Mouse (Mus musculus): ENCODE measurements around the gene Zc3hav1l.

Zc3hav1l gene

DNA sequence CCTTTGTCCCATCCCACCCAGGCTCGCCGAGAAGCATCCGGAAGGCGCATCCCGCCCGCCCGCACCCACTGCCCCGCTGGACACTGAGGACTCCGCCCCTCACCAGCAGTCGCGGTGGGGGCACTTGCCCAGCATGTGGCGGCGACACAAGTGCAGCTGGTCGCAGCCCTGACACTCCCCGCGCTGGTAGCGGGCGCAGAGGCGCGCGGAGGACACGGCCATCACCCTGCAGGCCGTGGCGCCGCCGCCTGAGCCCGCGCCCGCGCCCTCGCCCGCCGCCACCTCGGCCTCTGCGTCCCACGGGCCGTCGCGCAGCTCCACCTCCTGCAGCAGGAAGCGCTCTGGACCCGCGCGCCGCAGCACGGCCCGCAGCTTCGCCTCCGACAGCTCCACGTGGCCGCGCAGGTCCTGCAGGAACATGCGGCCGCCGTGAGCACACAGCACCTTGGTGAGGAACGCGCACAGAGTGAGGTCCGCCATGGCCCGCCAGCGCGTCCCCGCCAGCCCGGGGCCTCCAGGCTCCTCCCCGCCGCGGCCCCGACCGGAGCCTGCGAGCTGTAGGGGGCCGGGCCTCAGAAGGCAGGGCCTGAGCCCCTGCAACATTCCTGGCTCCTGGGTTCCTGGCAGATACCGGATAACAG lies at the start of gene Zc3hav1l:
Gene Zc3hav1l (minus strand): TSS at position 499 of the 641 bp plus-strand sequence.
- peak; percentile 56 to 60 for DNase-seq

DNA sequence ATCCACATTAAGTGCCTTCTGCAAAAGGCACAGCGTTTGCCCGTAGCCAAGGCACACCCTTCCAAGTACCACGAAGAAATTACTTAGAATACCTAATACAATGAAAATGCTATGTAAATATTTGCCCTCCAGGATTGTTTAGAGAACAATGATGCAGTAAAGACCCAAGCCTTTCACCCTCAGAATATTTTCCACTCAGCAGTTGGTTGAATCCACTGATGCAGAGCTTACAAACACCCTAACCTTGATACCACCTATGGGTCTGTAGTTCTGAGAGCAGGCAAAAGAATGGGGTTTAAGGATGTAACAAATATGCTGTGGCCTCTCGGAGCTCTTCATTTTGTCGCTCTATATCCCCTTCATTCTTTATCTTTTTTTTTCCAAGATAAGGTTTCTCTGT lies 48.8 kb upstream of the Zc3hav1l start:
- no peak for DNase-seq

DNA sequence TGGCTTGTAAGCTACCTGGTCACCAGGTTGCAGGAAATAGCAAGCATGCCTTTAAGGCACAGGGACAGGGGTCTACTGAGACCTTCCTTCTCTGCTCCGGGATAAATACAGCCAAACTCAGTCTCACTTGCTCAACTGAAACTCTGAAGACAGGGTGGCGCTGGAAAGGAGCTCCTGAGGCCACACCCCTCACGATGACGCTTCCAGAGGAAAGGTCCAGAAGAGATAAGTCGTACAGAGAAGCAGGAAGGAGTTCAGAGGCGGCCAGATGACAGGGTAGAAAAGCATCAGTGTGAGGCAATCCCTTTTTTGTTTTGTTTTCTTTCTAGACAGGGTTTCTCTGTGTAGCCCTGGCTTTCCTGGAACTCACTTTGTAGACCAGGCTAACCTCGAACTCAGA lies 46.7 kb upstream of the Zc3hav1l start:
- peak; percentile 84 to 89 for DNase-seq

DNA sequence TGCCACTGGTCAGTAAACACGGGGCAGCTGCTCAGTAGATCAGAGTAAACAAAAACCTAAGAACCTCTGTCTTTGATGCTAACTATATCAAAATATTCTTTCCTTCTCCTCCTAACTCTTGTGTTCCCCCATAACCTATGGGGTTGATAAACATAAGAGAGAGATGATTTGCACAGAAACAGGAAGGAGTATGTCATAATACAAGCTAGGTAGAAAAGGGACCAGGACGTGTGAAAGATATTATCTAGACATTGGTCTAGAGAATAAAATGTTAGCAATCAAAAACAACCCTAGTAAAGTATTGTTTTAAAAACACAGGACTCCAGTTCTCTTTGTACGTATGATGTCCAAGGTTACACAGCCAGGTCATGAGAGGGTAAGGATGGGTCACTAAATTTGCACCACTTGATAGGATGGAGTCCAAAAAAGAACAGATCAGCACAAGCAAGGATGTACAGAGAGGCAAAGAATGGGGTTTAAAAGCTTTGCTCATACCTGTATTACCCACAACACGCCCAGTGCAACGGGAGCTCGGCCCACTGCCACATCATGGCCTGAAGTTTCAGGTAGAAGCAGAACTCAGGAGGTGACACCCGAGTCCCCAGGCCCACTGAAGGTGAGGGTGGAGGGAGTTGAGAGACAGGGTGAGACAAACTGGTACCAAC lies 45.1 kb upstream of the Zc3hav1l start:
- no peak for DNase-seq

DNA sequence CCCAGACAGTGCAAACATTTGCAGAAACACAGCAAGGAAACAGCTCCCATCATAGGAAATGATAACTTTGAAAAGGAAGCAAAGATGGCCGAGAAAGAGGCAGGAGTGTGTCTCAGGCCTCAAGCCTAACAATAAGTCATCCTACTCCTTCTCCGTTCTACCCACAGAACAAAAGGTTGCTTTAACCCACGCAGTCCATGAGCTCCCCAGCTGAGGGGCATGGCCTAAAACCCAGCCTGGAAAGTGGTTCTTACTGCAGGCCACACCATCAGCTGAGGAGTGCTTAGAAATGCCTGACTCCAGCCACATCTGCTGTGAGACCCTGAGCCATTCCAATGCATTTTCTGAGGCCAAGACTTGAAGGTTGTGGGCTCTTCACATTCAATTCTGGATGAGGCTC lies 44.5 kb upstream of the Zc3hav1l start:
- no peak for DNase-seq

DNA sequence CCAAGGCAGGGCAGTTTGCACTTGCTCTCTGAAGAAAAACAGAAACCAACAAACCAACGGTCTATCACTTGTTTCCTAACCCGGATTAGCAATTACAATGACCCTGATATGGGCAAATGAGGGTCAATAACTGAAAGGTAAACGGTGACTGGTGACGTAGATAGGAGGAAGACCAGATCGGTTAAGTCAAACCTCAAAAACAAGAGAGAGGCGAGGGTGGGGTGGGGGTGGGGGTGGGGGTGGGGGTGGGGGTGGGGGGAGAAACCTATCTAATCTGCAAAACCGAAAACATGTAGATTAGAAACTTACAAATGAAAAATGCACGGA lies 43.6 kb upstream of the Zc3hav1l start:
- DNase-seq: no peak

DNA sequence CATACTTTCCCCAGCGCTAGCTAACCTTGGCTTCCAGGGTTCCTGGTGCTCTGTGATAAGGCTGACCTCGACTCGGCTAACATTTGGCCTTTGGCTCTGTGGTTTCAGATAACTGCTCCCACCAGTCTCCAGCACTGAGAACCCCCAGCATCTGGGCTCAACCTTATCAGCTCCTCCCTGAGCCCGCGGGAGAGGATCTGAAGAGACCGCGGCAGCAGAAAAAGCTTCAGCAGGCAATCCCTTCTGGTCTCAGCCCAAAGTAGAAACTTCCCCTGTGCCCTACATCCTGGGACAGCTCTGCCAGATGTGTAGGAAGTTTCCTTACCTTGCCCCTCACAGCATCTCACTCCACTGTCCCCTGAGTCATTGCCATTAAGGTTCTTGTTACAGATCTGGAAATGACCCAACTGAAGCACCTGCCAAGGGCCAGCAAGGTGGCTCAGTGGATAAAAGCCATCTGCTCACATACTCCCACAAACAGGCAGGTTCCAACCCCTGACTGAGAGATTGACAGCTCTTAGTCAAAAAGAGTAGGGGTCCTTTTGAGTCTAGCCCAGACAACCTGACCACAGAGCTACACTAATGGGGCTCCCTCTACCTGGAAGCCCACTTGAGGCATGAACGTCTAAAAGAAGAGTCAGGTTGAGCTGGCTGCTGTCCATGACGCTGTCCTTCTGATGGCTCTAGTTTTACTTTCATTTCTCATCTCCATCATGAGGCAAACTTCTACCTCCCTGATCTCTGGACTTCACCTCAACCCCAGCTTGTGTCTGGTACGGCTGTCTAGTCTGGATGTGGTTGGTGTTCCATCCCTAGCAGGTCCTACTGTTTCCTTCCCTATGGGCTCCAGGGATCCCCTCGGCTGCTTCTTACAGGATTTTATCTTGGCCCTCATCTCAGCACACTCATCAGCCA lies 42.9 kb upstream of the Zc3hav1l start:
- no peak for DNase-seq

DNA sequence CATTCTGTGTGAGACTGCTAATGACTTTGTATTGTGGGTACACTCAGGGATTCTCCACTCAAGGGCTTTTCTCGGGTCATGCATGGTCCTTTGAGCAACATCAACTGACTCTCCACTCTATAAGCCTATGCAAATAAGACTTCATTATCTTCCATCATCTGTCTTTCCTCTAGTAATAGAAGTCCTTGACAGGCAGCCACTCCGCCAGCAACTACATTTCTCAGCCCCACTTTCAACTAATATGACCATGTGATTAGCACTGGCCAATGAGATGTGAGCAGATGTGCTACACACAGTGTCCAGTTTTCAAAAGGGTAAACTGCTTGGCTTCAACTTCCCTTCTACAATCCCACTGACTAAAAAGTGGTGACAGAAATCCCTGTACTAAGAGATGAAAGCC lies 40.0 kb upstream of the Zc3hav1l start:
- no peak for DNase-seq

DNA sequence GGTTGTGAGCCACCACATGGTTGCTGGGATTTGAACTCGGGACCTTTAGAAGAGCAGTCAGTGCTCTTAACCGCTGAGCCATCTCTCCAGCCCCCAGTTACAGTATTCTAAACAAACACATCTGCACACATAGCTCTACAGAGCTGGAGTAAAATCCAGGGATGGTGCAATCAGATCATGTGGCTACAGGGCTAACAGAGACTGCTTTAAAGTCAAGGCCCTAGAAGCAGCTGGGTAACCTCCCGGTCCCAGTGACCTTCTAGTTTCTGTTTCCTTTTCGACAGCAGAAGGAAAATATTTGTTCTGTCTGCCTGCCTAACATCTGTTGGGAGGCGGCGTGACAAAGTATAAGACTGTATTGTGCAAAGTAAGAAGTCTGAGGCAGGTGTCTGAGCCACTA lies 38.9 kb upstream of the Zc3hav1l start:
- peak; percentile 34 to 51 for DNase-seq

DNA sequence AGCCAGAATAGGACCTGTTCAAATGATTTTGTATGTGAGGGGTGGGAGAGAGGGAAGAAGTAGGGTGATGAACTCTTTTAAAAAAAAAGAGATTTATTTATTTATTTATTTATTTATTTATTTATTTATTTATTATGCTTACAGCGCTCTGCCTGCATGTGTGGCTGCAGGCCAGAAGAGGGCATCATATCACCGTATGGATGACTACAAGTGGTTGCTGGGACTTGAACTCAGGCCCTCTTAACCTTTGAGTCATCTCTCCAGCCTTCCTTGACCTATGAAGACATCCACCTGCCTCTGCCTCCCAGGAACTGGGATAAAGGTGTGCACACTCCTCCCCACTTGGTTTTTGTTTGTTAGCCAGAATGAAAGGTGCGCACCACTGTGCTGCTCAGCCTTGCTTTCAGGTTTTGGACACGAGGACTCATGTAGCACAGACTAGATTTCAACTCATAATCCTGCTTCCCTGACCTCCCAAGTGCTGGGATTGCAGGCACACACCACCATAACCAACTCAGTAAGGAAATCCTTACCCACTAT lies 38.2 kb upstream of the Zc3hav1l start:
- DNase-seq: no peak

DNA sequence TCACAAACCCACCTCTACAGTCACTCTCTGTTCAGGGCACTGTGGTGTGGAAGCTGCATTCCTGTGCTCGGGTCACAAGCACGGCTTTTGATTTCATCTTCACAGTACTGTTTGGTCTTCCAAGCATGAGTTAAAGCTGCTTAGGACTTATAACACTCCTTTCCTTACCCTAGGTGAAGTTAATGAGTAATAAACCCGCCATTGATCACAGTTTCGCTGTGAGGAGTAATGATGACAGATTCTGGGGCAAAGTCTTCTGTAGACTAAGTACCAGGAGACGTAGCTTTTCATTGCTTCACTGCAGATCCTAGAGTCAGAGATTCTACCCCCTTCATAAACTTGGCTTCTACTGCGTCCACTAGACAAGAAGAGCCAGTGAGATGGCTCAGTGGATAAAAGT lies 36.2 kb upstream of the Zc3hav1l start:
- no peak for DNase-seq

DNA sequence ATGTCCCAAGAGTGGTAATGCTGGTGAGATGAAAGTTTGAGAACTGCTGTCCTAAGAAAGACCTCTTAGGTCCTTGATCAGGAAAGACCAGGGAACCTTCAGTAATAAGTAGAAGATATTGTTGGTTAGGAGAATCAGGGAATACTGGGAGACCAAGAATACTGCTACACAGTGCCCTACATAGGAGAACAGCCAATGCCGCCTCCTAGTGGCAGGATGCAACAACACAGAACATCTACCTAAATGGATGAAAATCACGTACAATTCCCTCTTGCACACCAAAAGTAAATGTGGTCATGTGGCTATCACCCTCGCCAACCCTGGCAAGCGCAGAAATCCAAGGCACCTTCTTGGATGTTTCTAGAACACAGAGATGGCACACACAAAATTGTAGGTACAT lies 27.5 kb upstream of the Zc3hav1l start:
- no peak for DNase-seq

DNA sequence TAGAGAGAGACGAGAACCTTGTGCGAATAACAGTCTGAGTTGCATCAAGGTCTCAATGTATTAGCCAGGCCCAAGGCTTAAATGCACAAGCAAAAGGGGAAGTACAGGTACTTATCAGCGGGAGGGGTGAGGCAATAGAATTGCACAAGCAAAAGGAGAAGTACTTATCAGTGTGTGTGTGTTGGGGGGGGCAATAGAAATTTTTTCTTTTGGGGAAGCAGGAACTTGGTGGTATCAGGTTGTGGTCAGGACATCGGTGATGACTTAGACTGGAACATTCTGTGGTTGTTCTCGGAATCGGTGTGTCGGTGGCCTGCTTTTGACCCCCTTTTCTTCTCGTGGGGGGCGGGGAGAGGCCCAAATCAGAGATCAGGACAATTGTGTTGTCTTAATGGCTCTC lies 21.6 kb upstream of the Zc3hav1l start:
- no peak for DNase-seq

DNA sequence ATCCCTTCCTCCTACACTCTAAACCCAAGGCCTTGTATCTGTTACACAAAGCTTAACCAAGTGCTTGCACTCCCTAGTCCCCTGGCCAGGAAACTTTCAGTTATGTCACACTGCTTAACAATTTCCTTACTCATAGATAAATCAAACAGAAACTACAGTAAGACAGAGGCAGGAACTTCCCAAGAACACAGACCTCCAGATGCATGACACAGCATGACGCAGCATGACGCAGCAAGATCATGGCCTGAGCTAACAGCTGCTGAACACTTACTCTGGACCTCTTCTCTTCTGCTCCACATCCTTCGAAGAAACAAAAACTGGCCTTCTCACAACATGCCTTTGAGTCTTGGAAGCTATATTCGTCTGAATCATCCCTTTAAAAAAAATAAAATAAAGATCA lies 17.0 kb upstream of the Zc3hav1l start:
- no peak for DNase-seq

DNA sequence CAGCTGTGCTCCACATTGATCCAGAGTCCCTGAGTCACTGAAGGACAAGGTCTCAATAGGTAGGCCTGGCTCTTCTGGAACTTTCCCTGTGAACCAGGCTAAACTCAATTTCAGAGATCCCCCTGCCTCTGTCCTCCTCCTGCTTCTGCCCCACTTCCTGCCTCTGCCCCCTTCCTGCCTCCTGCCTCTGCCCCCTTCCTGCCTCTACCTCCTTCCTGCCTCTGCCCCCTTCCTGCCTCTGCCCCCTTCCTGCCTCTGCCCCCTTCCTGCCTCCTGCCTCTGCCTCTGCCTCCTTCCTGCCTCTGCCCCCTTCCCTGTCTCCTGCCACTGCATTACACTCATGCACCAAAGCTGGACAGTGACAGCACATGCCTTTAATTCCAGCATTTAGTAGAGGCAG lies 10.7 kb upstream of the Zc3hav1l start:
- no peak for DNase-seq

DNA sequence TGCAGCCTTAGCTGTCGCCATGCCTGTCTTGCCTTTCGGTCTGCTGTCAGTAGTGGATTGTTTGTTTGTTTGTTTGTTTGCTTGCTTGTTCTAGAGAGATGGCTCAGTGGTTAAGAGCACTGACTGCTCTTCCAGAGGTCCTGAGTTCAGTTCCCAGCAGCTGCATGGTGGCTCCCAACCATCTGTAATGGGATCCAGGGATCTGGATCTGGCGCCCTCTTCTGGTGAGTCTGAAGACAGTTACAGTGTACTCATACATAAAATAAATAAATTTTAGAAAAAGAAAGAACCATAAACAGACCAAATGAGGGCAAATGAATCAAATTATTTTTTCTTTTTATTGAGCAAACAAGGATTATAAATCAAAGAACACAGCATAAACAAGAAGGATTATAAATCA lies 5.9 kb upstream of the Zc3hav1l start:
- no peak for DNase-seq

DNA sequence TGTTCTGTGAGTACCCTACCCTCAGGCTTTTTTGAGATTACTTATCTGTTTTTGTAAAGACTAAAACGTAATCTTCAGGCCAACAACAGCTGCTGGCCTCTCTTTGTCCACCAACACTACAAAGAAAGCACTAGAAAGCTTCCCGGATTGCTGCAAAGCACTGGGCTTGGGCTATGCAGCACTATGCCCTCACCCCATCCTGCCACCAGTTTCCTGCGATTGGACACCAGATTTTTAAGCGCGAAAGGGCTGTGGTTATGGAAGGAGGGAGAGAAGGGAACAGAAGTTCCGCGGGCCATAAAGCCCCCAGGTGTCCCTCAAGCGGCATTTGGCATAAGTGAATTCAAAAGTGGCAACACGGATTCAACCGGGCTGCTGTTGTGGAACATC lies 818 bp downstream of the Zc3hav1l start:
- no peak for DNase-seq

DNA sequence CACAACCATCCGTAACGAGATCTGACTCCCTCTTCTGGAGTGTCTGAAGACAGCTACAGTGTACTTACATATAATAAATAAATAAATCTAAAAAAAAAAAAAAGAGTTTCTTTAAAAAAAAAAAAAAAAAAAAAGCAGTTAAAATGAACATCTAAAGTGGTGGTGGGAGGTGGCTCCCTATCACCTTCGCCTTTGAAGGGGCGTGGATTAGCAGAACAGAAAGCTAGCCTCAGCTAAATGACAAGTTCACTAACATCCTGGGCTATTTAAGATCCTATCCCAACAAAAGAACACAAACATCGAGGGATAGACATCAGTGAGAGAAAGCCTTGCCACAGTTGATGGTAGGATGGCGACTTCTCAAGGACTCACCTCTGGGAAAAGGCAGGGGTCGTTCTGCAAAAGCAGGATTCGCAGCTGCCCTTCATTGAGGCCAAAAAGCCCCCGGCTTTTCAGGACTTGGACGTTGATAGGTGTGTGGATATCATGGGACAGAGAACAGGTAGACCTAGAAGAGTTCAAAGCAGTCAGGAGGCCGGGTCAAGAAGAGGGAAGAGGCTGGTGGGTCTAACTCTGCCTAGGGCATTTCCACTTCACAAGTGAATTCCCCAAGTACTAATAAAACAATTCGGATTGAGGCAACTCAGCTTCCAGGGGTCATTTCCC lies 1.3 kb downstream of the Zc3hav1l start:
- DNase-seq: no peak

DNA sequence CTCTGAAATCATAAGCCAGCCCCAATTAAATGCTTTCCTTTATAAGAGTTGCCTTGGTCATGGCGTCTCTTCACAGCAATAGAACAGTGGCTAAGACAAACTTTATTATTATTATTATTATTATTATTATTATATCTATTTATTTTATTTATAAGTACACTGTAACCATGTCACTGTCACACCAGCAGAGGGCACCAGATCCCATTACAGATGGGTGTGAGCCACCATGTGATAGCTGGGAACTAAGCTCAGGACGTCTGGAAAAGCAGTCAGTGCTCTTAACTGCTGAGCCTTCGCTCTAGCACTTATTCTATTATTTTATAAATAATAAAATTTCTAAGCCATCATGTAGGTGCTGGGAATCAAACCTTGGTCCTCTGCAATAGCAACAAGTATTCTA lies 5.4 kb downstream of the Zc3hav1l start:
- no peak for DNase-seq

DNA sequence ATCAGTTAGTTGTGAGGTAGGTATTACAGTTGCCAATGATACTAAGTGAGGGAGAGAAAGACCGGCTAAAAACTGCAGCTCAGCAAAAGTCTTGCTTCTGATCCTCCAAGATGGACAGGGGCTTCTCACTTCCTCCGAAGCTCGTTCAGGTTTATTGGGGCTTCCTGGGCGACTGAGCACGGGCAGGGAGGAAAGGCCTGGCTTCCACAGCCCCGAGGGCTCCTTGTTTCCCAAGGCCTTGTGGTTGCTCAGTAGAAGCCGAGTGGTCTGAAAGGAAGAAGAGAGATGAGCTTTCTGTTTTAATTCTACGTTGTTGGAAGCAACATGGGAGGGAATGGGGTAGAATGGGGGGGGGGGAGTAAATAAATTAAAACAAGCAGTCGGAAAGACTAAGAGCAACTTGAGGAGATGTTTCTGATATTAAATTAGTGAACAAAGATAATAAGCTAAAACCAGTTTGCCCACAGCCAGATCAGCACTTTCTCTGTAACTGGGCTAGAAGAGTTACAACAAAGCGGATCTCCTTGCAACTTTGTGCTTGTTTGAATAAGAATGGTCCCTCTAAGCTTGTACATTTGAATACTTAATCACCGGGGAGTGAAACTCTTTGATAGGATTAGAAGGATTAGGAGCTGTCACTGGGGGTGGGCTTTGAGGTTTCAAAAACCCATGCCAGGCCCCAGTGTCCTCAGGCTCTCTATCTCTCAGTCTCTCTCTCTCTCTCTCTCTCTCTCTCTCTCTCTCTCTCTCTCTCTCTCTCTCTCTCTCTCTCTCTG lies 6.0 kb downstream of the Zc3hav1l start:
- no peak for DNase-seq

DNA sequence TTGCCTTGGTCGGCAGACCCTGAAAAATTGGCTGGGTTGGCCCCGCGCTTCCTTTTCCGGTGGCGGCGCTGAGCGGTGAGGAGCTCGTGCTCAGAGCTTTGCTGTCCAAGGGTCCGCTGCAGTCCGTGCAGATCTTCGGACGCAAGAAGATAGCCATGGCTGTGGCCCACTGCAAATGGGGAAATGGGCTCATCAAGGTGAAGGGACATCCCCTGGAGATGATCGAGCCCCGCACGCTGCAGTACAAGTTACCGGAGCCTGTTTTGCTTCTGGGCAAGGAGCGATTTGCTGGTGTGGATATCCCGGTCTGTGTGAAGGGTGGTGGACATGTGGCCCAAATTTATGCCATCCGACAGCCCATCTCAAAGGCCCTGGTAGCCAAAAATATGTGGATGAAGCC lies 14.6 kb downstream of the Zc3hav1l start:
- no peak for DNase-seq

DNA sequence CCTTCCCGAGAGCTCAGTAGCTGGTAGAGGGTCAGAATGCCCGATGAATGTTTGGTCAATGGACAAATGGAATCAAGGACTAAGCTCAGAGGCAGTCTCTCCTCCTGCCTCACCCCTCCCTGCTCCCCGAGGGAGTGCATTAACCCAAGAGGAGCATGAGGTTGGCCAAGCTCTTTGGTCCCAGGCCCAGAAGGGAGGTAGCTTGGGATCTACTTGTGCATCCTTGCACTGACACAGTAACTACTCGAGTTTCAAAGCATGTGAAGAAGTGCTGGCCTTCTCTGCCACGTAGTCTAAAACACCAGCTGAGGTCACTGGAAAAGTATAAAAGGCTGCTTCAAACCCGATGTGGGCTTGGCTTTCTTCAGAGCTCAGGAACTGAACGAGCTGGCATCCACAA lies 34.6 kb downstream of the Zc3hav1l start:
- no peak for DNase-seq
